Mouse (Mus musculus) layer of hippocampus, adult 8-10 months (tissue): ENCODE data around the gene Hdac1. TPM values are rescaled to one million over a fixed set of nuclear protein-coding genes. Genes with fewer than 3 reads are reported as not detected.

Experiments
- DNase-seq, 2 experiments: peaks; one replicate each; pipeline ENCODE4 v3.0.0; 2022; ENCODE audit warnings: low spot score in 2 of 2
- total RNA-seq, 4 experiments: library from RNA; stranded (reverse); gene quantifications; 2 replicates each; pipeline ENCODE4 v1.2.4; 2022

Gene Hdac1
- total RNA-seq, 4 experiments from 2014 or later = 37.7 to 48.1 (median 44.5) TPM

- no peak for DNase-seq
Observed at GRCm38 (mm10) chr4:129511413-129512096, 31.0 kb downstream of the Hdac1 start.

GRCm38 (mm10) chr4:129510723-129511412 is 31.6 kb downstream of the Hdac1 start:
- no peak for DNase-seq

- DNase-seq = no peak
Observed at GRCm38 (mm10) chr4:129509650-129510049, 32.9 kb downstream of the Hdac1 start.

- DNase-seq = no peak
Observed at GRCm38 (mm10) chr4:129508834-129509600, 33.5 kb downstream of the Hdac1 start.

- no peak for DNase-seq
Observed at GRCm38 (mm10) chr4:129508237-129508515, 34.3 kb downstream of the Hdac1 start.

GRCm38 (mm10) chr4:129507434-129508236 is 34.9 kb downstream of the Hdac1 start:
- no peak for DNase-seq

- DNase-seq = no peak
Observed at GRCm38 (mm10) chr4:129505511-129505910, 37.0 kb downstream of the Hdac1 start.

- no peak for DNase-seq
Observed at GRCm38 (mm10) chr4:129502901-129503444, 39.5 kb downstream of the Hdac1 start.

- DNase-seq = no peak
Observed at GRCm38 (mm10) chr4:129502327-129502888, 40.1 kb downstream of the Hdac1 start.

GRCm38 (mm10) chr4:129500607-129501566 is 41.6 kb downstream of the Hdac1 start:
- peak in 1 of 2 experiments; percentile 57 for DNase-seq

GRCm38 (mm10) chr4:129500017-129500416 is 42.5 kb downstream of the Hdac1 start:
- DNase-seq = no peak

GRCm38 (mm10) chr4:129498941-129499340 is 43.6 kb downstream of the Hdac1 start:
- no peak for DNase-seq

GRCm38 (mm10) chr4:129496631-129497030 is 45.9 kb downstream of the Hdac1 start:
- no peak for DNase-seq

- peak; percentile 54 to 77 for DNase-seq
Observed at GRCm38 (mm10) chr4:129495672-129496562, 46.6 kb downstream of the Hdac1 start.

GRCm38 (mm10) chr4:129494681-129495080 is 47.8 kb downstream of the Hdac1 start:
- no peak for DNase-seq

- no peak for DNase-seq
Observed at GRCm38 (mm10) chr4:129490972-129491880, 51.3 kb downstream of the Hdac1 start, which contains the start of the genes Tssk3 and Fam229a. Tssk3 (minus strand) TSS chr4:129491022. Fam229a (plus strand) TSS chr4:129491190.

GRCm38 (mm10) chr4:129481090-129481489 is 61.4 kb downstream of the Hdac1 start:
- DNase-seq = peak in 1 of 2 experiments; percentile 44
